Mouse (Mus musculus): Measurements from ENCODE around the gene Itgb5. TPM values are rescaled to one million over a fixed set of nuclear protein-coding genes. Genes with fewer than 3 reads are reported as not detected.
A peak's percentile ranks its signal among the peaks of the same experiment; 100 is the strongest.

Itgb5 gene
- total and polyA plus RNA-seq, 3 experiments, result 0.85 to 20.1 (median 1.8) TPM

DNA sequence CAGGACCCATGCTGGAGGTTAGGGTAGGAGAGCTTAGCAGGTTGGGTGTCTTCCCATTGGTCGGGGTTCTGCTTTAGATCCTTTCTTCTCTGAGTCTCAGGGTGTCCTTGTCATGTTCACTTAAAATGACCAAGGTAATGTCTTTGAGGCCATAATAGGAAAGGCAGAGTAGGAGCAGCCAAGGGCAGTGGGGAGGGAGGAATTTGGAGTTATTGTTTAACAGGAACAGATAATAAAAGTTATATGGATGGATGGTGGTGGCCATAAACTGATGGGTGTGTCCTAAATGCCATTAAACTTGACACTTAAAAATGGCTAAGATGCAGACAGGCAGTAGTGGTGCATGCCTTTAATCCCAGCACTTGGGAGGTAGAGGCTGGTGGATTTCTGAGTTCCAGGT lies 159.6 kb downstream of the Itgb5 start:
- no peak overlapping the region for H3K9ac ChIP-seq (ENCODE audit: insufficient read depth, low read depth)
- H3K4me3 ChIP-seq (replicated peaks in 1 of 3; ENCODE audit: low read depth in 2 of 3, low read length in 2 of 3, poor library complexity in 1 of 3), result no peak overlapping the region
- H3K9me3 ChIP-seq (replicated peaks; ENCODE audit: low read length), result no peaks in the 10 kb centered on the region
- H3K4me2 ChIP-seq (ENCODE audit: insufficient read depth, low read depth, poor library complexity, severe bottlenecking), result peak overlapping the region; percentile 33
- peaks cover 21 to 50% of the 10 kb centered on the region in 2 experiments for H3K4me1 ChIP-seq (ENCODE audit: control insufficient read depth in 1 of 2, insufficient read depth in 2 of 2)
- in situ Hi-C loops (cut with MboI; ENCODE audit: low pct_ligation_motif_present, low pct_unique_long_range_greater_than_20kb, low sequenced_read_pairs), result loop anchor here (5.0 kb wide), 1 partner anchor 128 kb away; no protein-coding TSS in a partner anchor
- no peak for TF ChIP-seq TCF12 (IDR thresholded peaks at IDR 0.05; ENCODE audit: low read depth, low read length)
- no peak for TF ChIP-seq ELF1 (IDR thresholded peaks at IDR 0.05; ENCODE audit: low read depth, low read length)
- no peak for TF ChIP-seq GABPA (IDR thresholded peaks at IDR 0.05; ENCODE audit: insufficient replicate concordance, low read depth, low read length)
- no peak for DNase-seq (ENCODE audit: extremely low read depth)
- dilution Hi-C loops (cut with MboI; ENCODE audit: extremely low pct_ligation_motif_present, extremely low pct_unique_long_range_greater_than_20kb, low sequenced_read_pairs), result no loop called here
- no peaks in the 10 kb centered on the region for H3K79me2 ChIP-seq (replicated peaks; ENCODE audit: control insufficient read depth, extremely low read depth, insufficient read depth, poor library complexity, severe bottlenecking)
- peaks cover 4% of the 10 kb centered on the region for H3K27me3 ChIP-seq (replicated peaks)
- H3K36me3 ChIP-seq (replicated peaks in 1 of 2; ENCODE audit: control insufficient read depth in 1 of 2, insufficient read depth in 1 of 2, low read length in 1 of 2), result no peaks in the 10 kb centered on the region
- H3K27ac ChIP-seq (ENCODE audit: insufficient read depth, low read depth), result no peak overlapping the region

DNA sequence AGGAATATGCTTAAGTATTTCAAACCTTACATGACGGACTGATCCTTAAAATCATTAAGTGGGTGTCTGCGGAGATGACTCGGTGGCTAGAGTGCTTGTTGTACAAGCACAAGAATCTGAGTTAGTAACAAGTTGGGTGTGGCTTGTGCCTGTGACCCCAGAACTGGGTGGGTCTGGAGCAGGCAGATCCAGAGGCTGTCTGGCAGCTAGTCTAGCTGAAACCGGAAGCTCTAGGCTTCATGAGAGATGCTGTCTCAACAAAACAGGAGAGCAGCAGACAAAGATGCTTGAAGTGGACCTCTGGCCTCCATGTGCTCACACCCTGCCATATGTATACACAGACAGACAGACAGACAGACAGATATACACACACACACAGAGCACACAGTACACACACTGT lies 161.2 kb downstream of the Itgb5 start:
- H3K79me2 ChIP-seq (replicated peaks; ENCODE audit: control insufficient read depth, extremely low read depth, insufficient read depth, poor library complexity, severe bottlenecking), result no peaks in the 10 kb centered on the region
- H3K4me3 ChIP-seq (replicated peaks in 1 of 3; ENCODE audit: low read depth in 2 of 3, low read length in 2 of 3, poor library complexity in 1 of 3), result peak overlapping the region in 1 of 3 experiments; percentile 18
- H3K9ac ChIP-seq (ENCODE audit: insufficient read depth, low read depth), result no peak overlapping the region
- in situ Hi-C loops (cut with MboI; ENCODE audit: low pct_ligation_motif_present, low pct_unique_long_range_greater_than_20kb, low sequenced_read_pairs) (no loop called here), dilution Hi-C loops (cut with MboI; ENCODE audit: extremely low pct_ligation_motif_present, extremely low pct_unique_long_range_greater_than_20kb, low sequenced_read_pairs) (no loop called here)
- peaks cover 20 to 55% of the 10 kb centered on the region in 2 experiments for H3K4me1 ChIP-seq (ENCODE audit: control insufficient read depth in 1 of 2, insufficient read depth in 2 of 2)
- H3K36me3 ChIP-seq (replicated peaks in 1 of 2; ENCODE audit: control insufficient read depth in 1 of 2, insufficient read depth in 1 of 2, low read length in 1 of 2), result no peaks in the 10 kb centered on the region
- no peak for DNase-seq (ENCODE audit: extremely low read depth)
- no peaks in the 10 kb centered on the region for H3K9me3 ChIP-seq (replicated peaks; ENCODE audit: low read length)
- no peak overlapping the region for H3K27ac ChIP-seq (ENCODE audit: insufficient read depth, low read depth)
- no peak overlapping the region for H3K4me2 ChIP-seq (ENCODE audit: insufficient read depth, low read depth, poor library complexity, severe bottlenecking)
- H3K27me3 ChIP-seq (replicated peaks), result peaks cover 4% of the 10 kb centered on the region
- TF ChIP-seq CTCF (conservative IDR thresholded peaks at IDR 0.05 in 1 of 2, IDR thresholded peaks at IDR 0.05 in 1 of 2; ENCODE audit: low read depth in 2 of 2, low read length in 2 of 2), result no peak
- TF ChIP-seq ELF1 (IDR thresholded peaks at IDR 0.05; ENCODE audit: low read depth, low read length), result no peak
- no peak for TF ChIP-seq UBTF (IDR thresholded peaks at IDR 0.05; ENCODE audit: low read depth, low read length)
- TF ChIP-seq ETS1 (conservative IDR thresholded peaks at IDR 0.05; ENCODE audit: low read depth, low read length), result no peak
- TF ChIP-seq MAX (IDR thresholded peaks at IDR 0.05; ENCODE audit: low read length), result no peak
- no peak for TF ChIP-seq ZNF384 (IDR thresholded peaks at IDR 0.05; ENCODE audit: low read depth, low read length)
- TF ChIP-seq SIN3A (IDR thresholded peaks at IDR 0.05; ENCODE audit: low read length), result no peak
- TF ChIP-seq JUN (IDR thresholded peaks at IDR 0.05; ENCODE audit: insufficient read depth, low read depth, low read length), result no peak
- no peak for TF ChIP-seq IRF4 (IDR thresholded peaks at IDR 0.05; ENCODE audit: low read depth, low read length)
- TF ChIP-seq KAT2A (IDR thresholded peaks at IDR 0.05; ENCODE audit: insufficient replicate concordance, low read length), result no peak
- TF ChIP-seq MXI1 (IDR thresholded peaks at IDR 0.05; ENCODE audit: low read depth, low read length), result no peak
- no peak for TF ChIP-seq CHD2 (IDR thresholded peaks at IDR 0.05; ENCODE audit: low read length)
- TF ChIP-seq MAZ (IDR thresholded peaks at IDR 0.05; ENCODE audit: low read depth, low read length), result no peak
- no peak for TF ChIP-seq POLR2A (IDR thresholded peaks at IDR 0.05; ENCODE audit: low read depth, low read length)
- no peak for TF ChIP-seq USF2 (conservative IDR thresholded peaks at IDR 0.05; ENCODE audit: low read depth, low read length)
- TF ChIP-seq GABPA (IDR thresholded peaks at IDR 0.05; ENCODE audit: insufficient replicate concordance, low read depth, low read length), result no peak
- no peak for TF ChIP-seq CHD1 (IDR thresholded peaks at IDR 0.05; ENCODE audit: low read depth, low read length)
- TF ChIP-seq TBP (conservative IDR thresholded peaks at IDR 0.05; ENCODE audit: low read depth, low read length), result no peak
- no peak for TF ChIP-seq NELFE (IDR thresholded peaks at IDR 0.05; ENCODE audit: low read depth, low read length)

Measured in CH12.LX (cell line).